Mouse (Mus musculus): ENCODE measurements around the gene Tigd3. TPM values are rescaled to one million over a fixed set of nuclear protein-coding genes. Genes with fewer than 3 reads are reported as not detected.
"Not testable (repeated sequence)": the region's sequence is repeated elsewhere in the genome, so short reads cannot be mapped to it uniquely, and the experiment has no call there.

The Tigd3 gene
- polyA plus RNA-seq, 2 experiments: 1.7 to 4.8 TPM

- Histone ChIP-seq H3K4me2 (replicated peaks; ENCODE audit: low read depth, low read length, severe bottlenecking) (no peak overlapping the region), H3K9me3 (ENCODE audit: control insufficient read depth, low read length) (no peaks in the 10 kb centered on the region), H3K27ac (replicated peaks; ENCODE audit: low read depth, low read length) (no peak overlapping the region), H3K9ac (ENCODE audit: low read depth, low read length, severe bottlenecking) (no peak overlapping the region), H3K4me1 (ENCODE audit: control insufficient read depth, insufficient read depth, low read length) (no peaks in the 10 kb centered on the region), H3K27me3 (ENCODE audit: control insufficient read depth, insufficient read depth, low read length) (no peaks in the 10 kb centered on the region), H3K36me3 (ENCODE audit: control insufficient read depth, insufficient read depth, low read length) (no peaks in the 10 kb centered on the region), H3K4me3 (replicated peaks; ENCODE audit: low read length) (no peak overlapping the region)
- ATAC-seq (ENCODE audit: low FRiP score, low read depth) (no peak), DNase-seq (ENCODE audit: low spot score) (no peak)
- TF ChIP-seq POLR2A (IDR thresholded peaks at IDR 0.05; ENCODE audit: borderline replicate concordance, extremely low read depth, insufficient read depth, insufficient read length): no peak
- 44% methylated on average over 1 of the region's 1 CpGs for WGBS
Observed at GRCm38 (mm10) chr19:5883935-5884334, 10.0 kb downstream of the Tigd3 start.

DNA sequence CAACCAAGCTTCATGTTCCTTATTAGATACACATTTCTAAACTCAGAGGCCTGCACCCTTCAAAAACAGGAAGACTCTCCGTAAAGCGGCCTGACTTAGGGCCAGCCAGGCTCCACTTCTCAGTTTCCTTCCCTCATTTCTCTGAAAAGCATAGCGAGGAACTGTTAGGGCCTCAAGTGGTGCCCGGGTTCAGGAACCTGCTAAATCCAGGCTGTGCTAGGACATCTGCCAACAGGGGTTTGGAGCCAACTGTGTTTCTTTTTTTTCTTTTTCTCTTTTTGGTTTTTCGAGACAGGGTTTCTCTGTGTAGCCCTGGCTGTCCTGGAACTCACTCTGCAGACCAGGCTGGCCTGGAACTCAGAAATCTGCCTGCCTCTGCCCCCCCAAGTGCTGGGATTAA lies 11.9 kb downstream of the Tigd3 start:
- not testable (repeated sequence) for H3K36me3 ChIP-seq (ENCODE audit: control insufficient read depth, insufficient read depth, low read length); H3K4me1 ChIP-seq (ENCODE audit: control insufficient read depth, insufficient read depth, low read length); H3K9ac ChIP-seq (ENCODE audit: low read depth, low read length, severe bottlenecking); DNase-seq (ENCODE audit: low spot score); ATAC-seq (ENCODE audit: low FRiP score, low read depth); H3K27me3 ChIP-seq (ENCODE audit: control insufficient read depth, insufficient read depth, low read length); H3K27ac ChIP-seq (replicated peaks; ENCODE audit: low read depth, low read length); H3K9me3 ChIP-seq (ENCODE audit: control insufficient read depth, low read length); H3K4me2 ChIP-seq (replicated peaks; ENCODE audit: low read depth, low read length, severe bottlenecking); H3K4me3 ChIP-seq (replicated peaks; ENCODE audit: low read length)
- 77% methylated on average over 5 of the region's 5 CpGs for WGBS

DNA sequence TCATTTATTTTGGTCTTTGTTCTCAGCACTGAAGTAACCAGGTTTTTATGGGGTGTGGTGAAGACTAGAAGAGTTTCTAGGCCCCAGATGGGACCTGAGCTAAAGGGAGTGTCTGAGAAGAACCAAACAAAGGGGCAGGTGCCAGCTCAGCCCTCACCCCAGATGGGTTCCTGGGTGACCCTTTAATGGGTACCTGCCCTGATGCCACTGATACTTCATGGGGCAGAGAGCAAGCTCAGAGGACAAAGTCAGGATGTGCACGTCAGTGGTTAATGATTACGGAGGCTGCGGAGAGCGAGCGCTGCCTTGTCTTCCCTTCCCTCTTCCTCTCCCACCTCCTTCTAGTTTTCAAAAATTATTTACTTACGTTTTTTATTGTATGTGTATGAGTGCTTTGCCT lies 12.8 kb downstream of the Tigd3 start:
- Histone ChIP-seq H3K36me3 (ENCODE audit: control insufficient read depth, insufficient read depth, low read length) (no peaks in the 10 kb centered on the region), H3K27me3 (ENCODE audit: control insufficient read depth, insufficient read depth, low read length) (no peaks in the 10 kb centered on the region), H3K4me3 (replicated peaks; ENCODE audit: low read length) (no peak overlapping the region), H3K27ac (replicated peaks; ENCODE audit: low read depth, low read length) (no peak overlapping the region), H3K4me1 (ENCODE audit: control insufficient read depth, insufficient read depth, low read length) (peaks cover 3% of the 10 kb centered on the region; the same call in 1 of the 2 replicates), H3K4me2 (replicated peaks; ENCODE audit: low read depth, low read length, severe bottlenecking) (no peak overlapping the region), H3K9ac (ENCODE audit: low read depth, low read length, severe bottlenecking) (no peak overlapping the region), H3K9me3 (ENCODE audit: control insufficient read depth, low read length) (no peaks in the 10 kb centered on the region)
- DNase-seq (ENCODE audit: low spot score): no peak
- no peak for ATAC-seq (ENCODE audit: low FRiP score, low read depth)
- 93% methylated on average over 6 of the region's 6 CpGs for WGBS
- TF ChIP-seq POLR2A (IDR thresholded peaks at IDR 0.05; ENCODE audit: borderline replicate concordance, extremely low read depth, insufficient read depth, insufficient read length): no peak

DNA sequence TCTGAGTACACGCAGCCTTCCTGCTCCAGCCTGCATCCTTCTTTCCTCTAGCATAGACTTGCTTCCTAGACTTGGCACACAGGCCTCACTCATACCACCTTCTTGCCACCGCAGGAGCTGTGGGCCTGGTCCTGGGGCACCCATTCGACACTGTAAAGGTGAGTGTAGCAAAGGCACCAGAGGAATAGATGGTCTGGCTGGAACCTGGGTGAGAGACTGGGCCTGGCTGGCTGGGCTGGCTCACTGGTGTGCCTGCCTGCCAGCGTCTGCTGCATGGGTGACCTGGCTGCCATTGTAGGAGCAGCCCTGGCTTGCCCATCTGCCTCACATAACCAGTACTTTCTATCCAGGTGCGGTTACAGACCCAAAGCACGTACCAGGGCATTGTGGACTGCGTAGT lies 14.2 kb downstream of the Tigd3 start:
- Histone ChIP-seq H3K27ac (replicated peaks; ENCODE audit: low read depth, low read length) (no peak overlapping the region), H3K36me3 (ENCODE audit: control insufficient read depth, insufficient read depth, low read length) (no peaks in the 10 kb centered on the region), H3K27me3 (ENCODE audit: control insufficient read depth, insufficient read depth, low read length) (no peaks in the 10 kb centered on the region), H3K4me2 (replicated peaks; ENCODE audit: low read depth, low read length, severe bottlenecking) (no peak overlapping the region), H3K9me3 (ENCODE audit: control insufficient read depth, low read length) (no peaks in the 10 kb centered on the region), H3K4me3 (replicated peaks; ENCODE audit: low read length) (no peak overlapping the region), H3K4me1 (ENCODE audit: control insufficient read depth, insufficient read depth, low read length) (peaks cover 7% of the 10 kb centered on the region), H3K9ac (ENCODE audit: low read depth, low read length, severe bottlenecking) (no peak overlapping the region)
- ATAC-seq (ENCODE audit: low FRiP score, low read depth) (no peak), DNase-seq (ENCODE audit: low spot score) (no peak)
- TF ChIP-seq POLR2A (IDR thresholded peaks at IDR 0.05; ENCODE audit: borderline replicate concordance, extremely low read depth, insufficient read depth, insufficient read length): no peak
- 86% methylated on average over 7 of the region's 7 CpGs for WGBS

DNA sequence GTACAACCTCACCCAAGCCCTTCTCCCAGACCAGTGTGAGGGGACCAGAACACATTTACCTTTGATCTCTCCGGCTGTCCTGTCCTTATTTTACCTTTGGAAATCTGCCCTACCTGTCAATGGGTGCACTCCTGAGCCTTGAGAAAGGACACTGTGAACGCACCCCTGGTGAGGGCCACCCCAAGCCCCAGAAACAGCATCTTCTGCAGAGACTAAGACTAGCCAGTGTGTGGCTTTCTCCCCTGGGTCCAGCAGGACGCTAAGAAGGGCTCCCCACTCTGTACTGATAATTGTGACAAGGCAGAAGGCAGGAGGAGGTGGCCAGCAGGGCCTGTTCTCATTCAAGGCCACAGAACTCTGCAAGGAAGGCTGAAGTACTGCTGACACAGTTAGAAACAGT lies 15.0 kb downstream of the Tigd3 start:
- no peaks in the 10 kb centered on the region for H3K9me3 ChIP-seq (ENCODE audit: control insufficient read depth, low read length)
- ATAC-seq (ENCODE audit: low FRiP score, low read depth) (no peak), DNase-seq (ENCODE audit: low spot score) (no peak)
- H3K4me1 ChIP-seq (ENCODE audit: control insufficient read depth, insufficient read depth, low read length): peaks cover 12% of the 10 kb centered on the region
- no peaks in the 10 kb centered on the region for H3K36me3 ChIP-seq (ENCODE audit: control insufficient read depth, insufficient read depth, low read length)
- no peak for TF ChIP-seq POLR2A (IDR thresholded peaks at IDR 0.05; ENCODE audit: borderline replicate concordance, extremely low read depth, insufficient read depth, insufficient read length)
- no peak overlapping the region for H3K4me3 ChIP-seq (replicated peaks; ENCODE audit: low read length)
- H3K4me2 ChIP-seq (replicated peaks; ENCODE audit: low read depth, low read length, severe bottlenecking): no peak overlapping the region
- no peaks in the 10 kb centered on the region for H3K27me3 ChIP-seq (ENCODE audit: control insufficient read depth, insufficient read depth, low read length)
- H3K27ac ChIP-seq (replicated peaks; ENCODE audit: low read depth, low read length): no peak overlapping the region
- 72% methylated on average over 3 of the region's 3 CpGs for WGBS
- no peak overlapping the region for H3K9ac ChIP-seq (ENCODE audit: low read depth, low read length, severe bottlenecking)

DNA sequence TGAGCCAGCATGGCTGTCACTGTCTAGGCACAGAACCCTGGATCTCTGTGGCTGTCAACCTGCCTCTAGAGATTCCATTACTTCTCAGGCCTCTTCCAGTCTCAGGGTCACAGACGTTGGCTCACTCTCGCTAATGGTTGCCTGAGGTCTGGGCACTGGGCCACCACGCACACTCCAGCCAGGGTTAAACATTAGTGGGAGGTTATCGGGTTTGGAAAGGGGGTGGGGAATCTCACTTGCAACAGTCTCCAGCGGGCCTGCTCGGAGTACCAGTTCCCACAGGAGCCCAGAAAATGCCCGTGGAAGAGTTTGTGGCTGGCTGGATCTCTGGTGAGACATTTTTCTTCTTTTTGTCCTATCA lies 15.6 kb downstream of the Tigd3 start:
- no peaks in the 10 kb centered on the region for H3K36me3 ChIP-seq (ENCODE audit: control insufficient read depth, insufficient read depth, low read length)
- H3K27ac ChIP-seq (replicated peaks; ENCODE audit: low read depth, low read length): no peak overlapping the region
- no peaks in the 10 kb centered on the region for H3K9me3 ChIP-seq (ENCODE audit: control insufficient read depth, low read length)
- no peak overlapping the region for H3K9ac ChIP-seq (ENCODE audit: low read depth, low read length, severe bottlenecking)
- ATAC-seq (ENCODE audit: low FRiP score, low read depth): no peak
- H3K27me3 ChIP-seq (ENCODE audit: control insufficient read depth, insufficient read depth, low read length): no peaks in the 10 kb centered on the region
- DNase-seq (ENCODE audit: low spot score): no peak
- peaks cover 15% of the 10 kb centered on the region for H3K4me1 ChIP-seq (ENCODE audit: control insufficient read depth, insufficient read depth, low read length)
- TF ChIP-seq POLR2A (IDR thresholded peaks at IDR 0.05; ENCODE audit: borderline replicate concordance, extremely low read depth, insufficient read depth, insufficient read length): no peak
- 0 out of 2 replicates have a peak overlapping the region, but pooled peaks have one; percentile 8 for H3K4me2 ChIP-seq (replicated peaks; ENCODE audit: low read depth, low read length, severe bottlenecking)
- WGBS: 75% methylated on average over 7 of the region's 7 CpGs
- H3K4me3 ChIP-seq (replicated peaks; ENCODE audit: low read length): no peak overlapping the region

Measured in limb, embryonic 14.5 days (tissue).